Mouse (Mus musculus) MEL (cell line): Measurements from ENCODE around the gene Ano6. TPM values are rescaled to one million over a fixed set of nuclear protein-coding genes. Genes with fewer than 3 reads are reported as not detected.

Experiments used
- DNase-seq: peaks from one replicate; pipeline ENCODE4 v3.0.0; 2011; ENCODE audit warnings: low read depth, low spot score
- H3K27ac ChIP-seq: 2 replicates; pipeline ENCODE4 v1.5.1; 2012; ENCODE audit warnings: low read depth, mild to moderate bottlenecking, control low read depth, low read length, moderate library complexity; ENCODE audit not compliant: control insufficient read depth
- H3K27me3 ChIP-seq, 2 experiments: fragments of 150-350 bp in 1 of 2; sonication (generic) in 1 of 2; 2 replicates each; pipeline ENCODE4 v1.6.1; 2012; ENCODE audit warnings: low read length in 2 of 2, mild to moderate bottlenecking in 2 of 2, improper control_type of control experiment in 1 of 2, moderate library complexity in 1 of 2; ENCODE audit not compliant: insufficient read depth in 2 of 2, control insufficient read depth in 1 of 2
- H3K36me3 ChIP-seq, 2 experiments: 2 replicates each; pipeline ENCODE4 v1.6.1; 2012 to 2014; ENCODE audit warnings: low read length in 2 of 2, improper control_type of control experiment in 1 of 2, inconsistent platforms in 1 of 2, mild to moderate bottlenecking in 1 of 2; ENCODE audit not compliant: insufficient read depth in 2 of 2, control insufficient read depth in 1 of 2
- H3K4me1 ChIP-seq, 2 experiments: fragments of 150-350 bp in 1 of 2; sonication (generic) in 1 of 2; 2 replicates each; pipeline ENCODE4 v1.6.1; 2012; ENCODE audit warnings: low read length in 2 of 2, improper control_type of control experiment in 1 of 2, mild to moderate bottlenecking in 1 of 2; ENCODE audit not compliant: insufficient read depth in 2 of 2, control insufficient read depth in 1 of 2
- H3K4me3 ChIP-seq, 2 experiments: fragments of 150-350 bp in 1 of 2; sonication (generic) in 1 of 2; 2 replicates each; pipeline ENCODE4 v1.5.1; 2012; ENCODE audit warnings: low read depth in 2 of 2, low read length in 2 of 2, mild to moderate bottlenecking in 2 of 2, moderate library complexity in 2 of 2, control low read depth in 1 of 2, improper control_type of control experiment in 1 of 2; ENCODE audit not compliant: control insufficient read depth in 1 of 2, insufficient read depth in 1 of 2
- H3K79me2 ChIP-seq: 2 replicates; pipeline ENCODE4 v1.6.1; 2012; ENCODE audit warnings: mild to moderate bottlenecking, low read length, moderate library complexity; ENCODE audit not compliant: control insufficient read depth, poor library complexity, insufficient read depth
- H3K9ac ChIP-seq: 2 replicates; pipeline ENCODE4 v1.6.1; 2012; ENCODE audit warnings: low read depth, mild to moderate bottlenecking, control low read depth, low read length, moderate library complexity; ENCODE audit not compliant: control insufficient read depth, poor library complexity, severe bottlenecking
- H3K9me3 ChIP-seq: fragments of 150-350 bp; sonication (generic); replicated peaks from 2 replicates; pipeline ENCODE4 v1.6.1; 2012; ENCODE audit warnings: mild to moderate bottlenecking, low read length, improper control_type of control experiment, moderate library complexity; ENCODE audit not compliant: insufficient read depth
- BHLHE40 ChIP-seq: IDR thresholded peaks from 2 replicates; pipeline ENCODE4 v1.6.1; 2012; ENCODE audit warnings: low read depth, mild to moderate bottlenecking, inconsistent platforms, low read length, improper control_type of control experiment, borderline replicate concordance
- CHD2 ChIP-seq: IDR thresholded peaks from 2 replicates; pipeline ENCODE4 v1.6.1; 2011; ENCODE audit warnings: low read length, improper control_type of control experiment
- CTCF ChIP-seq, 3 experiments: IDR thresholded peaks in 2 of 3; conservative IDR thresholded peaks in 1 of 3; 2 replicates each; pipeline ENCODE4 v1.5.1; 2011 to 2012; ENCODE audit warnings: low read length in 3 of 3, low read depth in 2 of 3, mild to moderate bottlenecking in 2 of 3, improper control_type of control experiment in 1 of 3, inconsistent platforms in 1 of 3, mixed read lengths in 1 of 3, moderate library complexity in 1 of 3; ENCODE audit not compliant: control insufficient read depth in 1 of 3, insufficient read depth in 1 of 3, poor library complexity in 1 of 3, severe bottlenecking in 1 of 3
- E2F4 ChIP-seq: IDR thresholded peaks from 2 replicates; pipeline ENCODE4 v1.6.1; 2011; ENCODE audit warnings: low read depth, low read length, improper control_type of control experiment, borderline replicate concordance
- EP300 ChIP-seq, 2 experiments: IDR thresholded peaks; 2 replicates each; pipeline ENCODE4 v1.6.1; 2011; ENCODE audit warnings: improper control_type of control experiment in 2 of 2, low read length in 2 of 2, low read depth in 1 of 2, mild to moderate bottlenecking in 1 of 2
- ETS1 ChIP-seq: IDR thresholded peaks from 2 replicates; pipeline ENCODE4 v1.6.1; 2012; ENCODE audit warnings: low read depth, mild to moderate bottlenecking, inconsistent platforms, low read length, improper control_type of control experiment, moderate library complexity
- JUND ChIP-seq: IDR thresholded peaks from 2 replicates; pipeline ENCODE4 v1.6.1; 2011; ENCODE audit warnings: low read depth, mild to moderate bottlenecking, improper control_type of control experiment, low read length
- KAT2A ChIP-seq: conservative IDR thresholded peaks from 2 replicates; pipeline ENCODE4 v1.6.1; 2012; ENCODE audit warnings: low read depth, low read length, improper control_type of control experiment, inconsistent platforms
- MAZ ChIP-seq: IDR thresholded peaks from 2 replicates; pipeline ENCODE4 v1.6.1; 2012; ENCODE audit warnings: low read depth, mild to moderate bottlenecking, inconsistent platforms, low read length, improper control_type of control experiment
- MEF2A ChIP-seq: IDR thresholded peaks from 2 replicates; pipeline ENCODE4 v1.6.1; 2014; ENCODE audit warnings: low read depth, mild to moderate bottlenecking, inconsistent platforms, low read length, improper control_type of control experiment; ENCODE audit not compliant: poor library complexity, insufficient replicate concordance, severe bottlenecking; ENCODE audit errors: extremely low read depth
- MYC ChIP-seq: IDR thresholded peaks from 2 replicates; pipeline ENCODE4 v1.6.1; 2011; ENCODE audit warnings: low read depth, mild to moderate bottlenecking, low read length, improper control_type of control experiment, moderate library complexity
- NELFE ChIP-seq: IDR thresholded peaks from 2 replicates; pipeline ENCODE4 v1.6.1; 2011; ENCODE audit warnings: low read depth, low read length, improper control_type of control experiment
- POLR2A ChIP-seq, 2 experiments: IDR thresholded peaks; 2 replicates each; pipeline ENCODE4 v1.6.1; 2011 to 2012; ENCODE audit warnings: low read length in 2 of 2, mild to moderate bottlenecking in 2 of 2, control low read depth in 1 of 2, improper control_type of control experiment in 1 of 2, low read depth in 1 of 2, moderate library complexity in 1 of 2; ENCODE audit not compliant: control insufficient read depth in 1 of 2, insufficient read depth in 1 of 2, poor library complexity in 1 of 2
- POLR2AphosphoS2 ChIP-seq: IDR thresholded peaks from 2 replicates; pipeline ENCODE4 v1.6.1; 2011; ENCODE audit warnings: low read length, improper control_type of control experiment
- RAD21 ChIP-seq: IDR thresholded peaks from 2 replicates; pipeline ENCODE4 v1.6.1; 2011; ENCODE audit warnings: mild to moderate bottlenecking, low read depth, low read length, improper control_type of control experiment
- SIN3A ChIP-seq: IDR thresholded peaks from 2 replicates; pipeline ENCODE4 v1.6.1; 2012; ENCODE audit warnings: low read length, improper control_type of control experiment, inconsistent platforms
- SMC3 ChIP-seq: IDR thresholded peaks from 2 replicates; pipeline ENCODE4 v1.6.1; 2011; ENCODE audit warnings: low read depth, low read length, improper control_type of control experiment
- TBP ChIP-seq: IDR thresholded peaks from 2 replicates; pipeline ENCODE4 v1.8.0; 2011; ENCODE audit warnings: low read depth, low read length, improper control_type of control experiment
- UBTF ChIP-seq: IDR thresholded peaks from 2 replicates; pipeline ENCODE4 v1.6.1; 2012; ENCODE audit warnings: low read depth, mild to moderate bottlenecking, inconsistent platforms, low read length, improper control_type of control experiment, moderate library complexity, borderline replicate concordance; ENCODE audit not compliant: insufficient read depth
- USF2 ChIP-seq, 2 experiments: IDR thresholded peaks; 2 replicates each; pipeline ENCODE4 v1.6.1; 2011 to 2012; ENCODE audit warnings: improper control_type of control experiment in 2 of 2, low read length in 2 of 2, borderline replicate concordance in 1 of 2, inconsistent platforms in 1 of 2, low read depth in 1 of 2, mild to moderate bottlenecking in 1 of 2; ENCODE audit not compliant: insufficient read depth in 1 of 2
- ZC3H11A ChIP-seq: IDR thresholded peaks from 2 replicates; pipeline ENCODE4 v1.6.1; 2012; ENCODE audit warnings: low read depth, mild to moderate bottlenecking, inconsistent platforms, low read length, improper control_type of control experiment
- ZMIZ1 ChIP-seq: IDR thresholded peaks from 2 replicates; pipeline ENCODE4 v1.6.1; 2012; ENCODE audit warnings: low read depth, mild to moderate bottlenecking, inconsistent platforms, low read length, improper control_type of control experiment, moderate library complexity
- ZNF384 ChIP-seq: IDR thresholded peaks from 2 replicates; pipeline ENCODE4 v1.6.1; 2012; ENCODE audit warnings: low read depth, mild to moderate bottlenecking, inconsistent platforms, low read length, improper control_type of control experiment
- polyA plus RNA-seq, 2 experiments: library from polyadenylated mRNA; stranded (reverse) in 1 of 2; unstranded in 1 of 2; fragments of >175 nt in 1 of 2; fragments of >200 nt in 1 of 2; gene quantifications; 2 replicates each; pipeline versions ENCODE4 v1.2.1 to v1.2.4; 2012; ENCODE audit warnings: low replicate concordance in 2 of 2, low read depth in 1 of 2; ENCODE audit not compliant: insufficient read length in 2 of 2, insufficient read depth in 1 of 2, missing spikeins in 1 of 2
- total RNA-seq: library from RNA; depleted of rRNA; stranded (reverse); fragments of 300-350 nt; gene quantifications from 2 replicates; pipeline ENCODE4 v1.2.3, GENCODE M21; 2012

Ano6 gene
- total and polyA plus RNA-seq, 3 experiments = 54.8 to 66.6 (median 61.4) TPM

DNA sequence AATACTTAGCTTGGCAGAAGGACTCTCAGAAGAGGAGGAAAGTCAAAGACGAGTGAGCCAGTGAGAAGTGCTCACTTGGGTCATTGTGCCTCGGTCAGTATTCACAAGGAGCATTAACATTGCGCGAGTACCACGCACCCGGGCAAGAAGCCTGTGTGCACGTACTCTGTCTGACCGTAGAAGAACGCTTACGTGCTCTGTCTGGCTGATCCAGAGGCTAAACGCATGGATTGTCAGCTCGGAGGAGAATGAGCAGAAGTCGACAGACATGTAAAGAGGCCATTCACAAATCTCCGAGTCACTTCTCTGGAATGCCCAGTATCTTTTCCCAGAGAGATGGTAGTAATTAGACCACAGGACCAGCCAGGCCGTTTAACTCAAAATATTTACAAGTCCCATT lies 81.0 kb downstream of the Ano6 start:
- Histone ChIP-seq H3K79me2 (peaks cover 8% of the 10 kb centered on the region), H3K27ac (no peak overlapping the region), H3K36me3 (peaks cover 0 to 4% of the 10 kb centered on the region in 2 experiments; a peak in 2 of 4 replicates)

DNA sequence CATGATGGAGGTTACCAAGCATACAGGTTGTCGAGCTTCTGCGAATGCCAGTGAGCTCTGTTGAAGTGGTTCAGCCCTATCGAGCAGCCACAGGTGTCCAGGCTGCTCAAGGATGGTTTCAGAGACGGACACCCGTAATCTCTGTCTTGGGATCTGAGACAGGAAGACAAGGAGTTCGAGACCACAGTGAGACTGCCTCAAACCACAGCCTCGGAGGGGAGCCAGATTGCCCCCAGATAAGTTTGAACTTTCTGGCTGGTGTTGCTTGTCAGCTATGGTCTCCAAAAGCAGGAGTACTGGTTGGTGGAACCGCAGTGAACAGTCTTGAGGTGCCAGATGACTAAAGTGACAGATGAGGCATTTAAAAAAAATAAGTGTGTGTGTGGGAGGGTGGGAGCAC lies 81.8 kb downstream of the Ano6 start:
- Histone ChIP-seq H3K9ac (no peak overlapping the region), H3K36me3 (peaks cover 0 to 4% of the 10 kb centered on the region in 2 experiments; a peak in 2 of 4 replicates), H3K79me2 (peaks cover 10% of the 10 kb centered on the region), H3K27ac (no peak overlapping the region), H3K27me3 (no peaks in the 10 kb centered on the region), H3K4me3 (no peak overlapping the region), H3K4me1 (no peaks in the 10 kb centered on the region), H3K9me3 (no peaks in the 10 kb centered on the region)
- DNase-seq = no peak
- TF ChIP-seq NELFE (no peak), ETS1 (no peak), TBP (no peak), ZMIZ1 (no peak), SIN3A (no peak), KAT2A (no peak), EP300 (IDR thresholded peaks at IDR 0.05; ENCODE audit: low read depth in 1 of 2, low read length in 2 of 2) (no peak), MAZ (no peak), ZNF384 (no peak), CTCF (IDR thresholded peaks at IDR 0.05 in 2 of 3, conservative IDR thresholded peaks at IDR 0.05 in 1 of 3; ENCODE audit: control insufficient read depth in 1 of 3, insufficient read depth in 1 of 3, low read depth in 2 of 3, low read length in 3 of 3, poor library complexity in 1 of 3, severe bottlenecking in 1 of 3) (no peak), POLR2A (IDR thresholded peaks at IDR 0.05; ENCODE audit: control insufficient read depth in 1 of 2, insufficient read depth in 1 of 2, low read depth in 1 of 2, low read length in 2 of 2, poor library complexity in 1 of 2) (no peak), E2F4 (no peak)

More for the DNA sequence above, 81.0 kb downstream of the Ano6 start:
- Histone ChIP-seq H3K4me1 (no peaks in the 10 kb centered on the region), H3K9ac (no peak overlapping the region), H3K27me3 (no peaks in the 10 kb centered on the region), H3K4me3 (no peak overlapping the region), H3K9me3 (no peaks in the 10 kb centered on the region)
- TF ChIP-seq POLR2AphosphoS2 (no peak), ZNF384 (no peak), CHD2 (no peak), USF2 (IDR thresholded peaks at IDR 0.05; ENCODE audit: borderline replicate concordance in 1 of 2, insufficient read depth in 1 of 2, low read depth in 1 of 2, low read length in 2 of 2) (no peak), E2F4 (no peak), SMC3 (no peak), JUND (no peak), MEF2A (no peak), UBTF (no peak), BHLHE40 (no peak), MYC (no peak), POLR2A (IDR thresholded peaks at IDR 0.05; ENCODE audit: control insufficient read depth in 1 of 2, insufficient read depth in 1 of 2, low read depth in 1 of 2, low read length in 2 of 2, poor library complexity in 1 of 2) (no peak), ZC3H11A (no peak), RAD21 (no peak)
- no peak for DNase-seq
